Mouse (Mus musculus) hindbrain, embryonic 16.5 days (tissue): ENCODE measurements around the gene Gm28635. TPM values are rescaled to one million over a fixed set of nuclear protein-coding genes. Genes with fewer than 3 reads are reported as not detected.

Experiments
- ATAC-seq: fragments of 200-750 bp; cut with Nextera tagmentation; 2 replicates; pipeline ENCODE4 v1.8.0; 2017; ENCODE audit warnings: moderate TSS enrichment, moderate library complexity
- H3K27ac ChIP-seq: fragments of 300-500 bp; sonication (generic); 2 replicates; pipeline ENCODE4 v1.5.1; 2014; ENCODE audit warnings: low read depth, mild to moderate bottlenecking, control low read depth, low read length, moderate library complexity
- H3K27me3 ChIP-seq: fragments of 300-500 bp; sonication (generic); replicated peaks from 2 replicates; pipeline ENCODE4 v1.6.1; 2014; ENCODE audit warnings: low read length; ENCODE audit not compliant: control insufficient read depth, insufficient read depth
- H3K36me3 ChIP-seq: fragments of 300-500 bp; sonication (generic); 2 replicates; pipeline ENCODE4 v1.6.1; 2014; ENCODE audit warnings: mild to moderate bottlenecking, low read length, moderate library complexity, mixed read lengths; ENCODE audit not compliant: control insufficient read depth, insufficient read depth
- H3K4me1 ChIP-seq: fragments of 300-500 bp; sonication (generic); 2 replicates; pipeline ENCODE4 v1.6.1; 2014; ENCODE audit warnings: low read depth, low read length; ENCODE audit not compliant: control insufficient read depth, insufficient read depth
- H3K4me2 ChIP-seq: fragments of 300-500 bp; sonication (generic); 2 replicates; pipeline ENCODE4 v1.6.1; 2014; ENCODE audit warnings: mild to moderate bottlenecking, low read length, control low read depth, moderate library complexity
- H3K4me3 ChIP-seq: fragments of 300-500 bp; sonication (generic); 2 replicates; pipeline ENCODE4 v1.5.1; 2014; ENCODE audit warnings: mild to moderate bottlenecking, low read length, control low read depth, moderate library complexity
- H3K9ac ChIP-seq: fragments of 300-500 bp; sonication (generic); 2 replicates; pipeline ENCODE4 v1.6.1; 2014; ENCODE audit warnings: low read depth, mild to moderate bottlenecking, control low read depth, low read length, moderate library complexity
- H3K9me3 ChIP-seq: fragments of 300-500 bp; sonication (generic); 2 replicates; pipeline ENCODE4 v1.6.1; 2014; ENCODE audit warnings: mild to moderate bottlenecking, low read length, moderate library complexity; ENCODE audit not compliant: control insufficient read depth
- WGBS: fragments of 180-500 bp; shearing (Covaris S2); extraction: QIAGEN DNeasy Blood & Tissue Kit; methylation state at CpG from one replicate; pipeline ENCODE4 v1.1.7; 2014; 5-methylcytosine and 5-hydroxymethylcytosine counted together
- polyA plus RNA-seq: library from polyadenylated mRNA; unstranded; fragments of >200 nt; fragmentation: Nextera tagmentation; extraction: Ambion mirVana; gene quantifications from 2 replicates; pipeline ENCODE4 v1.2.1, GENCODE M21; 2015

Gene Gm28635
- polyA plus RNA-seq, 1 experiment from 2014 or later: not detected

GRCm38 (mm10) chr2:84585700-84586099, 92.1 kb downstream of the Gm28635 start:
- Histone ChIP-seq H3K4me1 (no peaks in the 10 kb centered on the region), H3K27ac (no peak overlapping the region), H3K9ac (no peak overlapping the region), H3K9me3 (no peaks in the 10 kb centered on the region), H3K36me3 (no peaks in the 10 kb centered on the region; the same call in none of the 2 replicates), H3K4me2 (no peak overlapping the region), H3K27me3 (no peaks in the 10 kb centered on the region), H3K4me3 (no peak overlapping the region)
- WGBS: 85% methylated on average over 8 of the region's 8 CpGs
- ATAC-seq: no peak

GRCm38 (mm10) chr2:84582286-84582685, 95.6 kb downstream of the Gm28635 start:
- no peak overlapping the region for H3K27ac ChIP-seq
- H3K27me3 ChIP-seq: no peaks in the 10 kb centered on the region
- no peaks in the 10 kb centered on the region for H3K36me3 ChIP-seq
- no peak overlapping the region for H3K4me2 ChIP-seq
- H3K9ac ChIP-seq: no peak overlapping the region
- ATAC-seq: no peak
- WGBS: 87% methylated on average over 5 of the region's 5 CpGs
- H3K4me1 ChIP-seq: no peaks in the 10 kb centered on the region
- no peak overlapping the region for H3K4me3 ChIP-seq
- no peaks in the 10 kb centered on the region for H3K9me3 ChIP-seq

GRCm38 (mm10) chr2:84581208-84581607, 96.6 kb downstream of the Gm28635 start:
- Histone ChIP-seq H3K4me2 (no peak overlapping the region), H3K27ac (no peak overlapping the region)
- WGBS: 92% methylated on average over 2 of the region's 3 CpGs

GRCm38 (mm10) chr2:84579311-84579710, 98.5 kb downstream of the Gm28635 start:
- Histone ChIP-seq H3K4me1 (no peaks in the 10 kb centered on the region), H3K9ac (no peak overlapping the region), H3K9me3 (no peaks in the 10 kb centered on the region), H3K36me3 (no peaks in the 10 kb centered on the region), H3K4me3 (no peak overlapping the region), H3K27me3 (no peaks in the 10 kb centered on the region), H3K4me2 (no peak overlapping the region), H3K27ac (no peak overlapping the region)
- ATAC-seq: no peak
- 80% methylated on average over 2 of the region's 2 CpGs for WGBS

More at GRCm38 (mm10) chr2:84581208-84581607, 96.6 kb downstream of the Gm28635 start:
- no peaks in the 10 kb centered on the region for H3K36me3 ChIP-seq
- no peak for ATAC-seq
- H3K4me1 ChIP-seq: no peaks in the 10 kb centered on the region
- H3K27me3 ChIP-seq: no peaks in the 10 kb centered on the region
- H3K4me3 ChIP-seq: no peak overlapping the region
- H3K9ac ChIP-seq: no peak overlapping the region
- no peaks in the 10 kb centered on the region for H3K9me3 ChIP-seq

GRCm38 (mm10) chr2:84574130-84574529, 103.7 kb downstream of the Gm28635 start:
- no peak overlapping the region for H3K27ac ChIP-seq
- H3K4me2 ChIP-seq: no peak overlapping the region
- no peaks in the 10 kb centered on the region for H3K4me1 ChIP-seq
- H3K36me3 ChIP-seq: no peaks in the 10 kb centered on the region
- H3K27me3 ChIP-seq: no peaks in the 10 kb centered on the region
- WGBS: 94% methylated on average over 4 of the region's 4 CpGs
- no peak for ATAC-seq
- 0 out of 2 replicates have a peak, but pooled peaks cover 2% of the 10 kb centered on the region for H3K9me3 ChIP-seq
- no peak overlapping the region for H3K9ac ChIP-seq
- no peak overlapping the region for H3K4me3 ChIP-seq

GRCm38 (mm10) chr2:84556888-84557514, 120.8 kb downstream of the Gm28635 start:
- H3K4me1 ChIP-seq: no peaks in the 10 kb centered on the region
- no peak overlapping the region for H3K9ac ChIP-seq
- WGBS: 42% methylated on average over 10 of the region's 10 CpGs
- H3K4me2 ChIP-seq: peak overlapping the region; percentile 48
- no peaks in the 10 kb centered on the region for H3K27me3 ChIP-seq
- no peaks in the 10 kb centered on the region for H3K9me3 ChIP-seq
- peak; percentile 71 for ATAC-seq
- no peaks in the 10 kb centered on the region for H3K36me3 ChIP-seq
- H3K27ac ChIP-seq: no peak overlapping the region
- no peak overlapping the region for H3K4me3 ChIP-seq

Other genes starting within 250 kb of the Gm28635 start
- gene Tfpi, start 201.3 kb downstream of the Gm28635 start, polyA plus RNA-seq: 18.7 and 19.1 TPM in 2 replicates
- gene Ctnnd1, start 27.3 kb downstream of the Gm28635 start, polyA plus RNA-seq: 24.4 and 31.8 TPM in 2 replicates
- gene Btbd18, start 19.0 kb downstream of the Gm28635 start, polyA plus RNA-seq: 0.26 and 0.44 TPM in 2 replicates
- 184 and 198 TPM in 2 replicates for gene Selenoh, start 7.3 kb downstream of the Gm28635 start, polyA plus RNA-seq
- gene Med19, start 361 bp upstream of the Gm28635 start, polyA plus RNA-seq: 50.7 and 51.3 TPM in 2 replicates
- gene Tmx2, start 1.1 kb upstream of the Gm28635 start, polyA plus RNA-seq: 342 and 364 TPM in 2 replicates
- gene Zdhhc5, start 37.1 kb upstream of the Gm28635 start, polyA plus RNA-seq: 15.2 and 18.2 TPM in 2 replicates
- 18.7 and 20.5 TPM in 2 replicates for gene Clp1, start 49.3 kb upstream of the Gm28635 start, polyA plus RNA-seq
- gene Ypel4, start 56.0 kb upstream of the Gm28635 start, polyA plus RNA-seq: 16.9 and 19.9 TPM in 2 replicates
- 4.9 and 6.7 TPM in 2 replicates for gene Gm19426, start 65.6 kb upstream of the Gm28635 start, polyA plus RNA-seq
- 40.8 and 42.3 TPM in 2 replicates for gene Serping1, start 97.4 kb upstream of the Gm28635 start, polyA plus RNA-seq
- gene Ube2l6, start 120.8 kb upstream of the Gm28635 start, polyA plus RNA-seq: 26.1 and 27.8 TPM in 2 replicates
- not detected in 2 replicates for gene Smtnl1, start 144.6 kb upstream of the Gm28635 start, polyA plus RNA-seq
- gene Timm10, start 149.0 kb upstream of the Gm28635 start, polyA plus RNA-seq: 76.5 and 83.2 TPM in 2 replicates
- gene Slc43a1, start 160.8 kb upstream of the Gm28635 start, polyA plus RNA-seq: 1.5 and 1.6 TPM in 2 replicates
- gene Rtn4rl2, start 208.7 kb upstream of the Gm28635 start, polyA plus RNA-seq: 3.0 and 4.5 TPM in 2 replicates